Mouse (Mus musculus) spleen, postnatal 14 days (tissue): ENCODE data around the gene Pcyt1a.

ENCODE experiments used
- DNase-seq, 2 experiments: peaks; one replicate each; pipeline ENCODE4 v3.0.0; 2021 to 2022; ENCODE audit warnings: low spot score in 2 of 2

The Pcyt1a gene

DNA sequence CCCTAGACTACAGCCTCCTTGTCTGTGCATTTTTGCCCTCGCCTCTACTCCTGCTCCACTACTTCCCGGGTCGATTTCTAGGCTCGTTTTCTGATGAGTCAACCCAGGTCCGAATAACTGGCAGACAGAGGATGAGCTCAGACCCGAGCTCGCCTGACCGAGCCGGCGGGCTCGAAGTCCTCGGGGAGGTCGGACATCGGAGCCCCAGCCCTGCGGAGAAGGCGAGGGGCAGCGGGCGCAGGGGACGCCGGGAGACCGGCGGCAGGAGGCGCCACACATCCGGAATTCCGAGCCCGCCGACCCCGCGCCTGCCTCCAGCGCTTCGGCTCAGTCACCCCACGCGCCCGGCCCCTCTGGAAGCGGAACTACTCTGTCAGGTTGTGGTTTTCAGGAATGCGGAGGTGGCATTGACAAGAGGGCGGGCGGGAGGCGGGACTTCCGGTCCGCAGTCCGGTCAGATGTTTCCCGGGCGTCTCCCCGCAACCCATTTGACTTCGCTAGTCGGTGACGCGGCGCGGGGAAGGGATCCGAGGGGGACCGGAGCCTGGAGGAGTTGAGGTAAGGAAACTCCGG lies at the start of gene Pcyt1a:
Gene Pcyt1a, plus strand, starts transcription at position 448 of the 573 bp plus-strand sequence.
- peak; percentile 67 to 74 for DNase-seq

DNA sequence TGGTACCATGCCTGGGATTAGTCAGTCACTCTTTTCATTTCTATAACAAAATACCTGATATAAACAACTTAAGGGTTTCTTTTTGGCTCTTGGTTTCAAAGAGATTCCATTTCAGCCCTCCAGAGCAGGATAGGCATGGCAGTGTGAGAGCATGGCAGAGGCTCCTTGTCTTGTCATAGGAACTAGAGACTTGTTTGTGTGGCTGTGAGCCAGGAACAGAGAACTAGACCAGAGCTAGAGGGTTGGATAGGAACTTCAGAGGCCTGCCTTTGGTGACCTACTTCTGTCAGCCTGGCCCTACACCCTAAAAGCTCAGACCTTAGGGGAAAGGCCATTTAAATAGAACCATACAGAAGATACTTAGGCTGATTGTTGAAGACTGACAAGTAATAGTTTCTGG lies 47.8 kb upstream of the Pcyt1a start:
- DNase-seq = no peak

DNA sequence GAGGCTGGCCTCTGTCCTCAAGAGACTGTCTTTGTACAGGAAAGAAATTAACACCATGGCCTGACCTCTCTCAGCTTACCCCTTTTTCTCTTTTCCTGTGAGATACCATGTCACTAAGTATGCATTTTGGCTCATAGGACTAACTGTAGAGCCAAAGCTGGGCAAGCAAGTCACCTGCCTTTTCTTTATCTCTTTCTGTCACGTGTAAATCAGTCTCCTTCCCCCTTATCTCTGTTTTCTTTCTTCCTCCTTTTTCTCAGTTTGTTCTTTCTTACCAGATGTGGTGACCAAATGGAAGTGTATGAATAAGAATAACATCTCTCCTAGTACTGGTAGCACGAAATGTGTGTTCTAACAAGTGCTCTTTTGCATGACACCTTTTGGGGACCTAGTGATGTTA lies 45.8 kb upstream of the Pcyt1a start:
- DNase-seq = no peak

DNA sequence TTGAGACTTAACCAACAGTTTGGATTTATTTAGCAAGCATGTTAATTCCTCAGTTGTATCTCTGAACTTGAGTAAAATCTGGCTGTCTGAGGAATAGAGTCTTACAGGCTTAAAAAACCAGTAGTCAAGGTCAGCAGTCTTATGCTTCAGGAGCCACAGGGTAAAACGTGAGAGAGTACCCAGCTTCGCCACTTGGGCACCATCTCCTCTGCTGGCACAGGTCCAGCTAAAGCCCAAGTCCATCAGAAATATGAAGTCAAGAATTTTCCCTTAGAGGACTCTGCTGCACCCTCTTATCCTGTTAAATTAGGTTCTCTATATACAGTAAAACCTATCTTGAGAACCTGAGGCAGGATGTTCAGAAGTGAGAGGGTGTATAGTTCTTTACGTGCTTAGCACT lies 43.9 kb upstream of the Pcyt1a start:
- DNase-seq = no peak

DNA sequence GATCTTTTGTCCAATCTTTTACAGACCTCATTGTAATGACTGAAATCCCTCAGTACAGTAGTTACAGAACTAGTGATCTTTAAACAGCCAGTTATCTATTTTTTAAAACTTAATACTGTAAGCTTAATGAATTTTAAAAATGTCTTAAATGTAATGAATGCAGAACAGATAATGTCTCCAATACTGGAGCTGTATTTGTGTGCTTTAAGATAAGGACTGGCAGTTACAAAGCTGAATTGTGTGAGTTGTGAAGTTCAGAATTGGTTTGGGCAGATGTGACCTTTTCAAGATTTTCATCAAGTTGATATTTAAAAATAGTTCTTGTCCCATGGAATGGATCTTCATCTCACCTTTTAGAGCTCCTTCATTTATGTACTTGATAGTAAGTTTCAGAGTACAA lies 41.7 kb upstream of the Pcyt1a start:
- DNase-seq = no peak

DNA sequence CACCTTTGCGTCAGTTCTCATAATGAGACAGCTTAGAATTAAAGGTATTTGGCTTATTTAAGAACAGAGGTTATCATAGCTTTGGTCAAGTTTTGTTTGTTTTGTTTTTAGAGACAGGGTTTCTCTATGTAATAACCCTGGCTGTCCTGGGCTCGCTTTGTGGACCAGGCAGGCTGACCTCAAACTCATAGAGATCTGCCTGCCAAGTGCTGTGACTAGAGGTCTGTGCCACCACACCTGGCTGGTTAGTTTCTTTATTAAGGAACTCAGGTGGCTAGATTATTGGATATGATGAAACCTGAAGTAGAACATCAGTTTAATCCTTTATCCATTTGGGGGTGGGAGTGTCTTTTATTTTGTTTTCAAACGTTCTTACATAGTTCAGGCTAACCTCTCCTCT lies 40.9 kb upstream of the Pcyt1a start:
- DNase-seq = no peak

DNA sequence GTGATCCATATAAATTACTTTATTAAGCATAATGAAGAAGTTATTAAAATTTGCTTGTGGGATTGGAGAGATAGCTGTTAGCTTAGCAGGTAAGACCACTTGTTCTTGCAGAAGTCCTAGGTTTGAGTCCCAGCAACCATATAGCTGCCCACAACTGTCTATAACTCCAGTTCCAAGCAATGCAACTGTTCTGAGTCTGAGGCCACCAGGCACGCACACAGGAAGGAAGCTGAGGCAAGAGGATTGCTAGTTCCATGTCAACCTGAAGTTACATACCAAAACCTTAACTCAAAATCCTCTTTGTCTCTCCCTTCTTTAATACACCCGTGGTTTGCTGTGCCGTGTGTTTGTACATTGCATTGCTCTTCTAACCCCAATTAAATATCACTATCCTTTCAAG lies 39.8 kb upstream of the Pcyt1a start:
- no peak for DNase-seq

DNA sequence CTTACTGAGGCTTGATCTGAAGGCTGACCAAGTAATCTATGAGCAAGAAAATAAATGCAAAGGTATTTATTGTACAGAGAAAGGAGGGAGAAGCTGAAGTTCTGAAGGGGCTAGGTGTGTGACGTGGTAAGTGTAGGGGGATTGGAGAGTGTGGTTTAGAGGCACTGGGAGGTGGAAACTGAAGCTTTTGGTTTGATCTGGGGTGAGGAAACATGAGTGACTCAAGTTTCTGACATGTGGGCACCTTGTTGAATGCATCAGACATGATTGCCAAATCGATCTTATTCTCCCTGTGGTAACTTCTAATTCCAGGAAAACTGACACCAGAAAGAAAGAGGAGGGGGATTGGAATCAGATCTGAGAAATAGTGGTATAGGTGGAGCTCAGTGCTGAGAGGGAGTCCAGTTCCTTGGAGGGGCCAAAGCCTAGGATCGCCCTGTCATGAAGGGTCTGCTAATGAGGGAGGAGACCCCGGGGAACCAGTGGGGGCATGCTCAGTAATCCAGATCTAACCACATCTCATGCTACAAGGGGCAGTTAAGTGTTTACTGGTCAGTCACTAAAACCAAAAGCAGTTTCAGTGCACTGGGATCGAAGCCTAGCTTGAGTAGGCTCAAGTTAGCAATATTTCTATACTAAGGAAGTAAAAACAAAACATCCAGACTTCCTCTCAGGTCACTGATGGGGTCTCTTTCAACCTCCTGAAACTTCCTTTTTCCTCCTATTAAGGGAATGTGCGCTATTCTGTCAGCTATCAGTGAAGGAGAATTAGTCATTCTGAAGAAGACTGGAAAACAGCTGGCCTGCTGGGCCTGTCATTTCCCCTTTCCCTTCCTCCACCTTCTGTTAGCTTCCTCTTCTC lies 34.8 kb upstream of the Pcyt1a start:
- no peak for DNase-seq

DNA sequence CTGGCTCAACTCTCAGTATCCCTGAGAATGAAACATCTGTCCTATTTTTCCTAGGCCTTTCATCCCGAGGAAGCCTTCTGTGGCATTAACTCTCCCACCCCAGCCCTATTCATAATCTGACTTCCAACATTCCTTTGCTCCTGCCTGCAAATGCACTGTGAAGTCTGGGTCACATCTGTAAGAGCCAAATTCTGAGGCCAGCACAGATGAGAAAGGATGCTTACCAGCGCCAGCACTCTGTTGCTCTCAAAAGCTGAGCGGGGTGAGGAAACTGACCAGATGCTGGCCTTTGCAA lies 34.2 kb upstream of the Pcyt1a start:
- DNase-seq = no peak

DNA sequence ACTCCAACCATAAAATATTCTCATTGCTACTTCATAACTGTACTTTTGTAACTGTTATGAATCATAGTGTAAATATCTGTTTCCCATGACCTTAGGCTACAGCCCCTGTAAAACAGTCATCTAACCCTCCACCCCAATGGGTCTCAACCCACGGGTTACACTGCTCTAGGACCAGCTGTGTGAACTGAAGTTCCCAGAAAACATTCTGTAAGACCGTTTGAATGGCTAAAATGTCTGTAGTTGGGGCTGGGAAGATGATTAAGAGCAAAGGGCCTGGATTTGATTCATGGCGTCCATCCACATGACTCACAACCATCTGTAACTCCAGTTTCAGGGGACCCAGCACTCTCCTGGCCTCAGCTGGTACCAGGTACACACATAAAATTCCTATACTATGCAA lies 32.5 kb upstream of the Pcyt1a start:
- DNase-seq = no peak

DNA sequence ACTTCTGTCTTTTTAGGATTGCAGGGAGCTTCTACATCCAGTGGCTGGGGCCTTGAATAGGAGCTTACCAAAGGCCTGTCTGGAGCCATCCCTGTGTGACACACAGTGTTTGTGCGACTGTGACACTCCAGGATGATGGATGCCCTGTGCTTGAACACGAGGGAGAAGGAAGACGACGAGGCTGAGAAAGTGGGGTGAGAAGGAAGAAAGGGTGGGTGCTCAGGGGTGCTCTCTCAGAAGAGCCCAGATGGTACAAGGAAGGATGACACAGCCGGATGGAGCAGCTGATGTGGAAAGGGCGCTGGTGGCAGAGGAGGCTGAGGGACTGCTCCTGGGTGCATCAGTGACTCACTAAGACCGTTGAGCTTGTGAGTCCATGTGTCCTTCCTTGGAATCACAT lies 30.5 kb upstream of the Pcyt1a start, which contains the start of gene Tm4sf19:
Gene Tm4sf19, plus strand, starts transcription at position 240 of the 400 bp plus-strand sequence.
- no peak for DNase-seq

DNA sequence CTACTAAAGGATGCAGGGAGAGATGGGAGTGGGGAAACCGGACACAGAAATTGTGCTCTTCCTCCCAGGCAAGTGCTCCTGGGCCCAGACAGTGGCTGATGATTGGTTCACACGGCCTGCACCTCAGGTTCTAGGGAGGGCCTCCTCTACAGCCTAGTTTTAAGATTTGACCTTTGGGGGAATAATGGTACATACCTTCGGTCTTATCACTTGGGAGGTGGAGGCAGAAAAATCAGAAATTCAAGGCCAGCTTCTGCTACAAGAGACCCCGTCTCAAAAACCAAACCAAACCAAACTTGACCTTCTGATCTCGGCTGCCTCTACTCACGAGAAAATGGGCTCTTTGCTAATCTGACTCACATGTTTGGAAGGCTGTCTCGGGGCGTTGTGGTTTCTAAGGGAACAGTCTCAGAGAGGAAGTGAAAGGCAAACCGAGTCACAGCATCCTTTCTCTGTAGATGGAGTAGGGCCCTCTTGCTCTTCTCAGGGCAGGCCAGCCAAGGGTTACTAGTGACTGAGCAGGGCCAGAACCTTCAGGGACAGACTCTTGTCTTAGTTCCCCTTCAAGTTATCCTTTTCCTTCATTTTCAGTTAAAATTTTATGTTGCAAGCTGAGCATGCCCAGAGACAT lies 29.3 kb upstream of the Pcyt1a start:
- peak in 1 of 2 experiments; percentile 16 for DNase-seq

DNA sequence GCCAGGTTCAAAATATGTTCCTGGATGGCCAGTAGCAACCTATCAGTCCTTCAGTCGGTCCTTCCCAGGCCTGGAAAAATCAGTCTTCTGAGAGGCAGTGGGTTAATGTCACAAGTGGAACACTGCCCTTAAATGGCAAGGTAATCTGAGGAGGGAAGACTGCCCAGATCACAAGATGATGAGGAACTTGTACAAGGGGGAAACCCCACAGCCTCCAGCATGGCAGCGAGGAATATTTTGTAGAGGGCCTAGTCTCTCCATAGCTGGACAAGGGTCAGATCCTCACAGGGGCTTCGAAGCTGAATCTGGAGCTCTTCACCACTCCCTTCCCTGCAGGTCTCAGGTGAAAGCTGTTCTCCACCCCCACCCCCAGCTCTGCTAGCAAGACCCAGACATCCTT lies 27.9 kb upstream of the Pcyt1a start:
- no peak for DNase-seq

DNA sequence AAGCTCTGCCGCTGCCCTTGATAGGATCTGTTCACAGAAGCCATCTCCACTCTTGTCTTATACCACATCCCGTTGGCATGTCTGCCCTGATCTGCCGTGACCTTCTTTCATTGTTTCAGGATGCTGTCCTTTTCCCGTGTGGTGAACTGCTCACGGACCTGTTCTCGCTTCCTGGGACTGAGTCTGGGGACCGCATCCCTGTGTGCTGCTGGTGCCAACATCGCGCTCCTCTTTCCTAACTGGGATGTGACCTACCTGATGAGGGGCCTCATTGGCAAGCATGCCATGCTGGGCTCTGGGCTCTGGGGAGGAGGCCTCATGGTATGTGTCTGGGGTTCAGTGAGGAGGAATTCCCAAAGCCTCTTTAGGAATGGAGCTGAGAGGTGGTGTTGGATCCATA lies 25.0 kb upstream of the Pcyt1a start:
- no peak for DNase-seq

DNA sequence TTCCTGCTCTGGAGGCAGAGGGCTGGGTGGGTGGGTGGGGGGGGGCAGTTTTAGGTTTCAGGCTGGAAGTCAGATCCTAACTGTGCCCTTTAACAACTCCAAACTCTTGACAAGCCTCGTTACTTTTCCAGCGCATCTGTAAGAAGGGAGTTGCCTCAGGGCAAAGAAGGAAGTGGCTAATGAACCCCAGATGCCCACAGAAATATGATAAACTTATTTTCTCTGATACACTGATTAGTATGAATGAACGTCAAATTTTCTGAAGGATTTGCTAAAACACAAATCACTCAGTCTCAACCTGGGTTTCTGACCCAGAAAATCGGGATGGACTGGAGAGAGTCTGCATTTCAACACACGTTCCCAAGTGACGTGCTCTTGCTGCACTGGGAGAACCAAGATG lies 24.1 kb upstream of the Pcyt1a start:
- DNase-seq = no peak

DNA sequence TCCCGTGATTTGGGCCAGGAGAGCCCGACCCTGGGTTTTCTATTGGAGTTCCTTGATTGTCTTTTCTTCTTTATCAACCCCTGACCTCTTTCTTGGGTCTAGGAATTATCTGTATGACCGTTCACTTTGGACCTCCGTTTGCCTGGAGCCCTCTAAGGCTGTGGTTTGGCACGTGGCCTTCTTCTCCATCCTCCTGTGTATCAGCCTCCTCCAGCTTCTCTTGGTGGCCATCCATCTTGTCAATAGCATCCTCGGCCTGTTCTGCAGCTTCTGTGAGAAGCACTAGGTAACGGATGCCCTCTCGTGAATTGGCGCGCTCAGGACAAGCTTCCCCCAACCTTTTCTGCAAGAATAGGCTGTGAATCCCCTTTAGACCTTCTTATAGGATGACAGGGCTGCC lies 23.0 kb upstream of the Pcyt1a start:
- DNase-seq = no peak

DNA sequence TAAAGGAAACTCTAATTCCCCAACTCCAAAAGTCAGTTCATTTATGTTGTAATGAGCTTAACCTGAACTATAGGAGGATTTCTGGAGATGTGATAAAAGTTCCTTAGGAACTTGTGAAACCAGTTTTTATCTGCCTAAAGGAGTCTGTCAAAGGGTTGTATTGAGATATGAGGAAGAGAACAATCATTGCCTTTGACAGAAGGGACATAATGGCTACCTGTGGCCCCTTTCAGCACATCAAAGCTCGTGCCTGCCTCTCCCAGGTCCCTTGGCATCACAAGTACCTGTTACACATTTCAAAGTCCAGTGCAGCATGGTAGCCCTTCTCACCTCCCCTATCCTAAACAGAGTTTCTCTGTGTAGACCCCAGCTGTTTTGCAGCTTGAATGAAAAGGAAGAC lies 13.3 kb upstream of the Pcyt1a start:
- no peak for DNase-seq

DNA sequence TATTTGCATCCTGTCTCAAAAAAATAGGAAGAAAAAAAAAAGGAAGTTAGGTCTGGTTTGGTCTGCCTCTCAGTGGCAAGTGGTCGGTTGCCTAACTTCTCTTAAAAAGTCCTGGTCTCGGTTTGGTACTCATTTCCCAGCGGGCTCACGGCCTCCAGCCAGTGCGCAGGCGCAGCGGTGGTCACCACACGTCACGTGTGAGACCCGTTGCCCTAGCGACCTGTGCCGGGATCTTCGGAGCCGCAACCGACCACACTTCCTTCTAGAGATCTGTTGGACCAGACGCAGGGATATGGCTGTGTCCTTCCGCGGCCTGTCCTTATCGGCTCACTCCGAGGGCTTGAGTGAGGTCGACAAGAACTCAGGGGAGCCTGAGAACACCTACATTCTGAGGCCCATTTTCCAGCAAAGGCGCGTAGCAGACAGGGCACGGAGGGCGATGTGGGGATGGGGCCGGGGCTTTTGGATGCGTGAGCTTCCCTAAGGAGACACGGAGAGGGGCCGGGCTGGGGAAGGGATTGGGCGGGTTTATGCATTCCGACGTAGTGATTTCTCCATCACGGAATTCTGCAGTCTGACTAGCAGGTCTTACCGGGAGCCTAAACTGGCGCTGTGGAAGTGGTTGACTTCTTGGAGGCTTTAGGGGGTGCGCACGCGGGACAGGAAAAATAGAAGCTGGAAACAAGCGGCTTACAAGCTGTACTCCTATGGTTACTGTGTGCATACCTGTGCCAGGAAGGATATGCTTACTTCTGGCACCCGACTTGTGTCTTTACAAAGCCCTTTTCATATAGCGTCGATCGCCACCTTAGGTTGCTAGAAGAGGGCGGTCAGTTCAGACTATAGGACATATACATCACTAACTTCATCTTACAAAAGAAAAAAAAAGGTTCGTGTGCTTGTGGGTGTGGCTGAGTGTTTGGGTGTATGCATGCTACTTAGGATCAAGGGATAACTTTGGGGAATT lies 10.9 kb upstream of the Pcyt1a start, which contains the start of gene Tctex1d2:
Gene Tctex1d2, plus strand, starts transcription at position 186 of the 967 bp plus-strand sequence.
- peak; percentile 78 to 82 for DNase-seq

DNA sequence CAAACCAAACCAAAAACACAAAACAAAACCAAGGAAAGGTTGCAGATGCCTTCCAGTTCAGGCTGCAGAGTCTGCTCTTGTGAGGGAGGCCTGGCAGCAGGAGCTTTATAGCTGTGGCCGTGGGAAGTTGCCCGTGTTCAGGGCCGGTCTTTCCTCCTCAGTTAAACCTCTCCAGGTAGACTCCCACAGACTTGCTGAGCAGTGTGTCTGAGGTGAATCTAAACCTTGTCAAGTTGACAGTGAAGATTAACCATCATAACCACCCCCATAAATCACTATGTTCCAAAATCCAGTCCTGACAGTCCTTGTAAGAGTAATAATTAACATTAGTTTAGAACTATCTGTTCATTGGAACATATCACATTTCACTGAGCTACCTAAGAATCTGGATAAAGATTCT lies 3.2 kb upstream of the Pcyt1a start:
- DNase-seq = no peak

DNA sequence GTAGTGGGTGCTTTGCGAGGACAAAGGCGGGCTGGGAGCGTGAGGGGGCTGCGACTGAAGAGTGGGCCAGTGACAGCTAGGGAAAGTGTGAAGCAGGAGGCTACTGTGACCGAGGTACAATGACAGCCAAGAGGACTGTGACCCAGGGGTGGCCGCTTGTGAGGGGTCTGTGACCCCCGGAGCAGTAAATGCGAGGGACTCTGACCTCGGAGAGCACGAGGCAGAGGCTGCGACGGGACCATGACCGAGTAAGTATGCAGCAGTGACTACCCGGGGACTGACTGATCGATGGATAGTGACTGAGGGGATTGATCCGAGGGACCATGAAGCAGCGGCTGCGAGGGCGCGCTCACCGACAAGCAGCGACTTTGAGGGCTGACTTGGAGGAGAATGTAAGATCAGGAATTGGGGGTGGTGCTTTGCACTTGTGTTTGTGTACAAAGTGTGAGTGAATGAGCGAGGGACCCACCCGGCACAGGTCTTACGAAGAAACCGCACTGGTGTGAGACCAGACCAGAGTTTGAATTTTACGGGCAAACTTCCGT lies 398 bp downstream of the Pcyt1a start:
- peak in 1 of 2 experiments; percentile 31 for DNase-seq

DNA sequence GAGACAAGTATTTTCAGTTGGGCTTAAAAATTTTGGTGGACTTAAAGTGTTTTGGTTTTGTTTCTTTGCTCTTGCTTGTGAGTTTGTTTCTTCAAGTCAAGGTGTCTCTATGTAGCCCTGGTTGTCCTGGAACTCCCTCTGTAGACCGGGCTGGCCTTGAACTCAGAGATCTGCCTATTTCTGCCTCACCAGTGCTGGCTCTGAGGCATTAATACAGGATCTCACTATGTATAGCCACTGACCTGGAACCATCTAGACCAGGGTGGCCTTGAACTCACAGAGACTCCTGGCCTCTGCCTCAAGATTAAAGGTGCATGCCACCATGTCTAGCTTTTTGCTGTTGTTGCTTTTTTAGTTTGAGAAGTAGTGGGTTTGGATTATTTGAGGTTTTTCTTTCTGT lies 1.2 kb downstream of the Pcyt1a start:
- no peak for DNase-seq

DNA sequence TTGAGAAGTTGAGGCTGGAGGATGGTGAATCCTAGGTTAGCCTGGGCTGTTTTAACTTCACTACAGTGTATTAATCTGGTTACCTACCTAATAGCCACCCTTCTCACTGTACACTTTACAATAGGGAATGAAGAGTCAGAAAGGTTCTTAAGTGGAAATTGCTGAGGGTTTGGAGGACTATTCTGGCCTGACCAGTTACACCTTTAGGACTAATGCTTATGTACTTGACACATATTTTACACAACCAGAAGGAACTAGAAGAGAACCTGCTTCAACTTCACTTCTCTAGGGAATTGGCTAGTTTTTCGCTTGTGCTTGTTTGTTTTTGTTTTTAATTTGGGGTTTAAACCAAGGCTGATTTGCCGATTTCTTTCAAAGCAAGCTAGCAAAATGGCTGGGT lies 2.4 kb downstream of the Pcyt1a start:
- no peak for DNase-seq
